Mouse (Mus musculus) liver, postnatal 0 days (tissue): ENCODE measurements around the gene Gtf2a1.
A peak's percentile ranks its signal among the peaks of the same experiment; 100 is the strongest.

Experiments
- CTCF ChIP-seq: sonication (generic); IDR thresholded peaks from 2 replicates; pipeline ENCODE4 v1.5.1; 2016; ENCODE audit warnings: antibody characterized with exemption, low read depth
- EP300 ChIP-seq: IDR thresholded peaks from 2 replicates; pipeline ENCODE4 v1.6.1; 2016; ENCODE audit warnings: antibody characterized with exemption, low read depth, mild to moderate bottlenecking

- TF ChIP-seq EP300 (peak; percentile 68; the same call in 1 of the 2 replicates), CTCF (no peak)
Measured at GRCm38 (mm10) chr12:91589847-91590690, at the start of gene Gtf2a1.
